Mouse (Mus musculus) ovary, adult 18-20 months (tissue): ENCODE results near the gene Sim2.

Experiments
- DNase-seq: peaks from one replicate; pipeline ENCODE4 v3.0.0; 2022; ENCODE audit warnings: low spot score, mixed read lengths

Sim2 gene

DNA sequence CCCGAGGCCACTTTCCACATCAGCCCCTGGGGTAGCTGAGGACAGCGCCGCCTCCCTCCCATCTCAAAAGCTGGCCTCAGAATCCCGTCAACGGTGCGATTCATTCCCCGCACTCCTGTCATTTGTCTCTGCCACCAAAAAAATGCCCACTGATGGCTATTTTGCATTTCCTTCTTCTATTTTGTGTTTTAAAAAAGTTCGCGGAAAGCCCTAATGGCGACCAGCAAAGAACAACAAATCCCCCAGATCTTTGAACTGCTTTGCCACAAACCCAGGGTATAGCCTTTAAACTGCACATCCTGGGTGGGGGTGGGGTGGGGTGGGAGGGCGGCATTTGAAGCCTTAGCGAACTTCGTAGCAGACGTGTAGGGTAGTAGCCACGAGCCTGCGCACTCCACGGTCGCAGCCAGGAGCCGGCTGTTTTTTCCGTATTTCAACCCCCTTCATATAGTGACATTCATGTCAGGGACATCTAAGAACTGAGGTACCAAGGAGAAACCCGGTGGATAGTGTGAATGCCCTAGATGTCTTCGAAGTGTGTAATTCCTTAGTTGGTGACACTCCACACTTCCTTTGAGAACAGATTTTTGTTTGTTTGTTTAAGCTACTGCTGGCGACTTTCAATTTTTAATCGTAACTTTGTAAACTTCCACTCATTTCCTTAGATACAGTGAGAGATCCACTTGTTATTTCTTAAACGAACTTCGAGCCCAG lies 10.5 kb downstream of the Sim2 start:
- DNase-seq, result no peak

DNA sequence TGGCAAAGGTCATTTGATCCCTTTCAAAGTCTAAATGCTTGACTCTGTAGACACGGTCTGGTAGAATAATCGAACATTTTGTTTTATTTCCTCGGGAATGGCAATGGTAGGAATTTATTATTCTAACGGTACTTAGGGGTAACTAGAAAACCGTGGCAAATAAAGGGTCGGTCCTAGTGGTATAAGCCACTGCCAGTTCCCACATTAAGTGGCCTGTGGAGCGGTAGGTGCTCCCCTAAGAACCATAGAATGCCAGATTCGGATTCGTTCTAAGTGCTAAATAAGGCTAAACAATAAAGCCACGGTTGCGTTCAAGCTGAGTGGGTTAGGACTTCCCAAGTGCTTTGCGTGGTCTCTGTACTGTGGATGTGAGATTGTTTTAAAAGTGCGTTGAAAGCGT lies 11.7 kb downstream of the Sim2 start:
- DNase-seq, result no peak

DNA sequence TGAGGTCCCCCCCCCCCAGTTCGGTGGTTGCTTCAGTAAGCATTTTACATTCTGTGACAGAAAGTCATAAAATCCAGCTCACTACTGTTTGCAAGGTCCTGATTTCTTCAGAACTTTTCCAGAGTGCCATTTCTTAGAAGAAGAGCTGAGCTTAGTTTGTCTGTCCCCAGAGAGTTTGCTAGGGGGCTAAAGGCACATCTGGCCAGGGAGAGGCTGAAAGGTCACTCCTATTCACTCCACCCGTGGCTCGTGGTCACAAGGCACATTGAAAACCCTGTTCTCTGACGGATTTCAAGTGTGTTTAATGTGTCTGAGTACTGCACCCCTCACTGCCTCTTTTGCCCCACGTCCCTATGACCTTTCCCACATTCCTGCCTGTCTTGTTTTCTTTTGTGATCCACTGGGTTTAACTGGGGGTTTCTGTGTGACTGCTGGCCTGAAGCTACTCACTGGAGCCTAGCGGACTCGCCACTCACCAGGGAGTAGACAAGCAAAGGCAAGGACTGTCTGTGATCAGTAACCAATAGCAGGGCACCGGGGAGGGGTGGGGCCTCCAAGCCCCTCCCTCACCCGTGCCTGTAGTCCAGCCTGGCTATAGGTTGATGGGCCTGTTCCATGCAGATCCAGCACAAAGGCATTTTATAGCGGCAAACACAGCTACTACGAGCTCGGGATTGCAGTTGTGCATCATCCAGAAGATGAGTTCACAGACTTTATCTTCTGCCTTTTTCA lies 13.2 kb downstream of the Sim2 start:
- no peak for DNase-seq

DNA sequence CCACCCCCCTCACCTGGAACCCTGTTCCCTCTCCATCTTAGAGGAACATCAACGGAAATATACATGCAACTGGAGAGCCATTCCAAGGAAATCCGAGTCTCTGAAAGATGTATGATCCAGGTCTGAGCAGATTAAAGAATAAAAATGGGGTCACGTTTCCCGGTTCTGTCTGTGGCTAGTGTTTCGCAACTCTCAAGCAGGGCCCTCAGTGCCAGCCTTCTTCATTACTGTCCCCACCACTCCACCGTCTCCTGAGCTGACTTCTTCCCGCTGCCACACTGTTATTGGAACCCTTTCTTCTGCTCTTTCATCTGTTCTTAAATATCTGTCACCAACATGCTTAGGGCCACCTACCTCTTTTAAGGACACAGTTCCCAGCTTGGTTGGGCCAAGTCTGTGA lies 28.4 kb downstream of the Sim2 start:
- DNase-seq, result no peak

DNA sequence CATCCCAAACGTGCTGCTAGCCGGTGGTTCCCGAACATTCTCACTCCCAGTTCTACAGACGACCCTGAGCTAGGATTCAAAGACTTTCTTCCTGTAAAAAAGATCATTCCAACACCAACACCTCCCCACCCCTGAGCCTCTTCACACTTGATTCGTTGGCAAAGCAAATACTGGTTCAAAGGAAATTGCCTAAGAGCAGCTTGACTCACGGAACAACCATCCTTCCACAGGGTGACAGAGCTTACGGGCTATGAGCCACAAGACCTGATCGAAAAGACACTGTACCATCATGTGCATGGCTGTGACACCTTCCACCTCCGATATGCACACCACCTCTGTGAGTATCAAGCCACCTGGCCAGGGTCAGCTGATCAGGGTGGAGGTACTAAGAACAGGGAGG lies 30.0 kb downstream of the Sim2 start:
- DNase-seq, result no peak

DNA sequence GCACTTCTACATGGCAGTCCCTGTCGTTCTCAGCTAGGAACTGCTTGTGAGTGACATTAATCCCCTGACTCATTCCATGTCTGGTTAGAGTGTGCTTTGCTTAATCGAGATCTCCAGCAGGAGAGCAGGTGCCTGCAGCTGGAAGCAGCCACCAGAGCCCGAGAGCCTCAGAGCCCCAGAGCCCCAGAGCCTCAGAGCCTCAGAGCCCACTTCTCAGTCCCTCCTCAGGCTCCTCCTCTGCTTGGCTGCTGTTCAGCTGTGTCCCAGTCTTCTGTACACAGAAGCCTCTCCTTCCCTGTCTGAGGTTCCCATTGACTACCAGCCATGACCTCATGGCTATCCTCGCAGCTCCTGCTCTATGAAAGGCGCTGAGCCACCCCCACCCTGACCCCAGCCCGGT lies 32.6 kb downstream of the Sim2 start:
- DNase-seq, result no peak

DNA sequence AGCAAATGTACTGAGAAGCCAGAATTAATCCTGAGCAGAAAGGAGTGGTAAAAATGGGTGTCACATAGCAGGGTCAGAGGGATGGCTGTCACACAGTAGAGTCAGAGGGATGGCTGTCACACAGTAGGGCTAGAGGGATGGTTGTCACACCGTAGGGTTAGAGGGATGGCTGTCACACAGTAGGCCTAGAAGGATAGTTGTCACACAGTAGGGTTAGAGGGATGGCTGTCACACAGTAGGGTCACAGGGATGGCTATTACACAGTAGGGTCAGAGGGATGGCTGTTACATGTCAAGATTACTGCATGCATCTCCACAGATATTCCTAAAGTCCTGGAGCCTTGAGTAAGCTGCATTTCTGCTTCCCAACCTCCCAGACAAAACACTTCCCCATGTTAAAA lies 33.7 kb downstream of the Sim2 start:
- DNase-seq, result no peak

DNA sequence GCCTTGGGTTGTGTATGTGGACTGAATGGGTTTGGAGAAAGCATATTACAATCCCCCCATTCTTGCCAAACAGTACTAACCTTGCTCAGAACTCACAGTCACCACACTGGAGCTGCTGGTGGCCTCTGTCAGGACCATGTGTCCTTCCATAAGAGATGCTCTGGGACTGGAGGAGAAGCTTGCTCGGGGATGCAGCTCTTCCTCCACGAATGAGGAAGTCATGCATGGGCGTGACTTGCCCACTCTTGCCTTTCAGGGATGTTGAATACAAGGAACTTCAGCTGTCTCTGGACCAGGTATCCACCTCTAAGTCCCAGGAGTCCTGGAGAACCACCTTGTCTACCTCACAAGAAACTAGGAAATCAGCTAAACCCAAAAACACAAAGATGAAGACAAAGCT lies 37.6 kb downstream of the Sim2 start:
- no peak for DNase-seq

DNA sequence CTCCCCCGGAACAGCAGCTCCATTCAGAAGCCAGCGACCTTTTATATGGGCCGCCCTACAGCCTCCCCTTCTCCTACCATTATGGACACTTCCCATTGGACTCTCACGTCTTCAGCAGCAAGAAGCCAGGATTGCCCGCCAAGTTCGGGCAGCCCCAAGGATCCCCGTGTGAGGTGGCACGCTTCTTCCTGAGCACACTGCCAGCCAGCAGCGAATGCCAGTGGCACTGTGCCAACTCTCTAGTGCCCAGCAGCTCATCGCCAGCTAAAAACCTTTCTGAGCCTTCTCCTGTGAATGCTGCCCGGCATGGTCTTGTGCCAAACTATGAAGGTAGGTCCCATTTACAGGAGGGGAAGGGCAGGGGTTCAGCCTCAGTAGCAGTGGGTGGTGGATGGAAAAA lies 38.5 kb downstream of the Sim2 start:
- DNase-seq, result no peak

DNA sequence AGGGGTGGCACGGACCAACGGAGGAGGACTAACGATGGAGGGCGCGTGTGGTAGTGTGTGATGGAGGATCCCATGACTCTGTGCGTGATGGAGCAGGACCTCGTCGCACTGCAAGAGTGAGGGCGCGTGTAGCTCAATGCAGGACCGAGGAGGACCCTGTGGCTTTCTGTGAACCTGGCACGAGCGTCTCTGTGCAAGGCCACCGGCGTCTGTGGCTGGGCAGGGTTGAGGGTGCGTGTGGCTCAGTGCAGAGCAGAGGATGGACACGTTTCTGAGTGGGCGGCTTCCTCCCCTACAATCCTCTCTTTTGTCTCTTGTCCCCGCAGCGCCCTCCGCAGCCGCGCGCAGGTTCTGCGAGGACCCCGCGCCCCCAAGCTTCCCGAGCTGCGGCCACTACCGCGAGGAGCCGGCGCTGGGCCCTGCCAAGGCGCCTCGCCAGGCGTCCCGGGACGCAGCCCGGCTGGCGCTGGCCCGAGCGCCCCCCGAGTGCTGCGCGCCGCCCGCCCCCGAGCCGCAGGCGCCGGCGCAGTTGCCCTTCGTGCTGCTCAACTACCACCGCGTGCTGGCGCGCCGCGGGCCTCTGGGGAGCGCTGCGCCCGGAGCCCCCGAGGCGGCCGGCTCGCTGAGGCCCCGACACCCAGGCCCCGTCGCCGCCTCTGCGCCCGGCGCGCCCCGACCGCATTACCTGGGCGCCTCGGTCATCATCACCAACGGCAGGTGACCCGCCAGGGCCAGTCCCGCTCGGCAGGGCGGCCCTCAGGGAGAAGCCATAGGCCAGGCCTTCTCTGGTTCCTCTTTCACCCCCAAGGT lies 40.6 kb downstream of the Sim2 start:
- no peak for DNase-seq

DNA sequence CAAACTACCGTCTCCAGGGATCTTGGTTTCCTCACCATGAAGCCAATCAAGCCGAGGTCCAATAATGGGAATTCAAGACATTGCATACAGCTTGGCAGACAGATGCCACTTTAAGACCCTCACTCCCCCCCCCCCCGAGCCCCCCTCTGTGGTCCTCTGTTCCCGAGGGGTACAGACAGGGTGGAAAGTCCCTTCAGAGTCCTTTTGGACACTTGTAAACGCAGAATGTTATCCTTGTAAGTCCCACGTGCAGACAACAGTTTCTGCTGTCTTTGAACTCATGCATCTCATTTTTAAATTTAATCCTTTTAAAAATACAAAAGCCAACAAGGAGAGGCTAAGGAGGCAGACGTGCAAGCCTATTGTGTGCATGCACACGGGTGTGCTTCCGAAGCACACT lies 41.5 kb downstream of the Sim2 start:
- DNase-seq, result no peak

DNA sequence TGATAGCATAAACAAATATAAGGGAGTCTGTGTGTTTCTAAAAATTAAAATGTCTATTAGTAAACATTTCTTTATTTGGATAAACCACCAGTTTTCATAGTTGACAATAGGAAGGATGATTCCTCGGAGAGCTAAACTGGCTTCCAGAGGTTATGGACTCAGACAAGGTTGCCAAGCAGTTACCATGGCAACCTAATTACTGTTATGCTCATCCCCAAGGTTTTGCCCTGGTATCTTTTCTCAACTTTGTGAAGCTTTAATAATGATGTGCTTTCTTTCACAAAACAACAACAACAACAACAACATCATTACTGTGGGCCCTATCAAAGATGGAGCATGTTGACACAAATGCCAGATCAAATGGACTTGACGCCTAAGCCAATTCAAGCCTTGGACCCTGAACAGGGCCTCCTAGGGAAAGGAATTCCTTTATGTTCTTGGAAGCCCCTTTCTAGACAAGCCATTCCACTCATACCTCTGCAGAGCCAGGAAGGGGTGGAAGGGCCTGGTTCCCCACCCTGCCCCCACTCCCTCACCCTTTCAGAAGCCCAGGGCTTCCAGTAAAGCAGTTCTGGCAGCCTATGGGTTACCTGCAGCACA lies 43.6 kb downstream of the Sim2 start:
- no peak for DNase-seq

DNA sequence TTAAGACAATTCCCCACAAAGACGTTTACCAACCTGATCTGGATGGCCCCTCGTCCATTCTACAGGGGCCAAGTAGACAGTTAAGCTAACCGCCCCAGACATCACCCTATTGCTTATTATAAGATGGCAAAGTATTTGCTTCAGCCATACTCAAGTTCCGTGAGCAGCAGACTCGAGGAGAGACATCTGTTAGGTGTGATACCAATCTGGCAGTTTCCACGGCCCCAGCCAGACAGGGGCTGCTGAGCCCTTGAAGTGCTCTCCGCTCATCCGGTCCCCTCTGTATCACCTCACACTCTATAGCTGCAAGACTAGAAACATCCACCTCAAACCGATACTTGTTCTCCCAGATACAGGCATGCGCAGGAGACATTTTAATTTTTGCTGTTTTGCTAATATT lies 49.5 kb downstream of the Sim2 start:
- DNase-seq, result no peak

DNA sequence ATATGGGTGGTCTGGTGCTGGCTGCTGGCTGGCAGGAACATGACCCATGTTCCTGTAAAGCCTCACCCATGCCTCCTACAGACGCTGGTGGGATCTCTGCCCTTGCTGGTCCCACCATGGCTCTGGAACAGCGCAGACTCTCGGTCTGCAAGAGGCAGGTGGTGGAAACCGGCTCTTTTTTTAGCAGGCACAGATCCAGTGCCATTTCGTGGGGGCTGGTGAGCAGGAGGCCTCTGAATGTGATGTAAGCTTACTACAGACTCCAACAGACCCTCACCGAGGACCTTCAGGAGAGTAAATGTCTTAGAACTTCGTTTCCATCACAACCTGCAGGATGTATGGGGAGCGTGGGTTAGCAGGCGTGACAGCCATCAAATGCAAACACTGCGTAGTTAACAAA lies 56.0 kb downstream of the Sim2 start:
- no peak for DNase-seq

DNA sequence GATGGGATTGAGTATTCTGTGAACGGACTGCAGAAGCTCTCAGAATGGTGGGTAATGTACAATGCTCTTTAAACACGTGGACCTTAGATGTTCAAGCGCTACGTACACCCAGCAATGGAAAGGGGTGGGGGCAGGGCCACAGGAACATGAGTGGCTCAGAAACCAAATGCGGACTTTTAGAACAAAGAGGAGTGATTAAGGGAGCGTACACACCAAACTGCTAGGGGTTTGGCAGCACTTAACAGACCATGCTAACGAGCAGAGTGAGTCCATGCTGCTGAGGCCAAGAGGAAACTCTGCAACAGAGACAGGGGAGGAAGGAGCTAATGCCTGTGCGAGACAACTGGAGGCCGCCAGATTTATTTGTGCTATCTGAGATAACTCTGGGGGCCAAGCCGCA lies 58.6 kb downstream of the Sim2 start:
- DNase-seq, result no peak

DNA sequence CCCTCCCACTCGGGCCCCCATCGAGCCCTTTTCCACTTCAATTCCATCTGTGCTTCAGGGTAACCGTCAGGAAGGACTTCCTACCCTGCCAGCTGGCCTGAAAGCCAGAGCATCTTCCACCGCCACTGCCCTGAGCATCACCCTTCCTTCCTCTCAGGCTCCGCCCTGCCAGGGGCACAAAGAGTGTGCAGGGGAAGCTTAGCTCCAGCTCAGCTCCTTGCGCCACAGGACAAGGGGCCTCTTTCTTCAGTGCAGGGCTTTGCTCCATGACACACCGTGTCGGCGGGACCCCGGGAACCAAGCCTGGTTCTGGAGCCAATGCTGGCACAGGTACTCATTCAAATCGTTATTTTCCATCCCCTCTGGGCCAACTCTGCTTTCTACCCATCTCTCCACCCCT lies 63.4 kb downstream of the Sim2 start:
- DNase-seq, result no peak

DNA sequence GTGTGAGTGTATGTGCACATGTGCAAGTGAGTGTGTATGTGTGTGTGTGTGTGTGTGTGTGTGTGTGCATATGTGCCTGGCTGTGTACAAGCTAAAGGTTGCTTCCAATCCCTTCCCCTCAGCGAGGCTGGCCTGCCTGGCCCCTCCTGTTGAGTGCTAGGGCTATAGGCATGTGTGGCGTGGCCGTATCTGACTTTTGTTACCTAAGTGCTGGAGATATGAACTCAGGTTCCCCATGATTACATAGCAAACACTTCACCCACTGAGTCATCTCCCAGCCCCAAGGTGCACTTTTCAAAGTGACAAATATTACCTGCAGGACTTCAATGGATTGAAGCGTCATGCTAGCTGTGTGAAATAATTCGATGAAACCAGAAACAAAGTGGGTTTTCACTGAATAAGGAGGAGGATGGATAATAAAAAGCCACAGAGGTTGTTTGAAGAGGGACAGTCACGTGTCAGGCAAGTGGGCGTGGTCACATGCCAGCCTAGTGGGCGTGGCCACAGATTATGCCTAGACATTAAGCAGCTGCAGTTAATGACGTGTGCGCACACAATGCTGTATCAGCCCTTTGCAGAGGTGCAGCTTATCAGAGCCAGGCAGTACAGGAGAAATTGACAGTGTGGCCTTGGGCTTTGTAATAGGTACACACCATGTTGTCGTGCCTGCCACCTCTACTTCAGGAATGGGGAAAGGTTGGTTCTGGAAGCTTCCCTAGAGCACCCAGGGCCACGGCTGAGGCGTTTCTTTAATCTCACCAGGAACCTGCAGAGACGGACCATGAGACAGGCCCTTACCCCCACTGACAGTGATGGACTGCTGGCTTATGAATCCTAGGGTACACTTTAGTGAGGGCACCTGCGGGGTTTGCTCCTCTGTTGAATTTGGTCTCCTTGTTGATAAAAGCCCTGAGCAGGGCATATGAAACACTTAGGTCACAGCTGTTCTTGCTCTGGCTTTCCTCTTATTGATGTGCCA lies 65.7 kb downstream of the Sim2 start:
- no peak for DNase-seq

DNA sequence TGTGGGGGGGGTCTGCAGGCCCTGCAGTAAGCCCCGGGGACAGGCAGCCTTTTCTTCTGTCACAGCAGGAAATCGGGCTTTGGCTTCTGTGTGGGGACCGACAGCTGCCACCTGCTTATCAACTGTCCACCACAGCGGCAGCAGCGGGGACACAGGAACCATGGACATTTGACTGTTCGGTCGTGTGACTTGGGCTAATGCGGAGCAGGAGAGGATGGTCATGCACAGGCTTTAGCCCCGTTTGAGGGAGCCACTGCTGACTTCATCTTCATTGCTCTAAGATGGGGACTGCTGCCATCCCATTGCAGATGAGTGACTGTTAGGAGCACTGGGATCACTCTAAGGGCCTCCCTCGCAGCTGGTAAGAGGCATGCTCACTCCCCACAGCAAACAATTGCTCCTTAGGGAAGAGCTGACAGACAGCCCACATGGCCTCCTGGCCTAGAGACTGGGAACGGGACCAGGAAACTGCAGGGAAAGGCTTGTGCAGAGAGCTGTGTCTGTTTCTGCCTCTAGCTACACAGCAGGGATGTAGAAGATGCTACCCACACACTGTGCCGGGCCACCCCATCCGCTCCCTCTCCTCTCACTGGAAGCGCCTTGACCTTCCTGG lies 70.4 kb downstream of the Sim2 start:
- no peak for DNase-seq

DNA sequence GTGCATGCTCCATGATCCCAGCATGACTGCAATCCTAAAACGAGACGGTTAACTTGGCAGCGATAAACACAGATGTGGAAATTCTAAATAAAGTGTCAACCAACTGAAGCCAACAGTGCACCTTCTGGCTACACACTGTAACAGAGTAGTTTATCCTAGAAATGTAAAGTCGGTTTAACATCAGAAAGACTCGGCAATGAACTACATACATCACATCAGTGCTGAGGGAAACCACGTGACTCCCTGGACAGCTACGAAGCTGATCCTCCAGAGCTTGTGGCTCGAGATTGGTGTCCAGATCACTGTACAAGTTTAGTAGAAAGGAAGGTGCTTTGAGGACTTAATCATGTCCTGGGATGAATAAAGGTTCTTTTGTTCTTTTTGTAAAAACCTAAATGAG lies 73.1 kb downstream of the Sim2 start:
- DNase-seq, result no peak

DNA sequence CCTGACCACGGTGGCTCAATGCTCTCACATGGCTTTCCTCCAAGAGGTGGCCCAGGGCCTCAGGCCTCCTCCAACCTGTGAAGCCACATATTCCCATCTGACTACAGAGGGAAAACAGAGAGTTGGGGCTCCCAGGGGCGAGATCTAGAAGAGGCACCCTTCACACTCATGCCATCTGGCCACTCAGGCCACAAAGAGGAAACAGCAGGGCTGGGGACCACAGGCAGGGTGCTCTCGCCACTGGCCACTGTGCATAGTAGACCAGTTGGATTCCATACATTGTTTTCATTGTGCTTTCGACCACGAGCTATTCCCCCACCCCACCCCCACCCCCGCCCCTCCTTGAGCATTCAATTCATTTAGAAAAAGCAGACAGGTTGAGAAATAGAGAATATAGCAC lies 77.3 kb downstream of the Sim2 start:
- no peak for DNase-seq

DNA sequence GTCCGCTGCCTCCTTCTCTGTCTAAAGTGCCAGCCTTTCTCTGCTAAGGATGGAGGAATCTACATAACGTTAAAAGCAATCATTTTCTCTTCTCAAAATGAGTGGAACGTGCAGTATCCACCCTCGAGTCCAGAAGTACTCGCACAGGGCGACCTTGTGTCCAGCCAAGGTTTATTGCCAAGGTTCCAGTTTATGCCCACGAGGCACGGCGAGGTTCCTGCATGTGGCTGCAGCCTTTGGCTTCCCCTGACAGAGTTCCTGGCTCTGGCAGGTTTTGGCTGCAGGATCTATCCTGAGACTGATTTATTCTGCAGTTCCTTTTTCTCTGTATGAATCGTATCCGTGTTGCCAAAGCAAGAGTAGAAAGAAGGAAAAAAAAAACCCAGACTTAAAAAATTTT lies 78.3 kb downstream of the Sim2 start:
- DNase-seq, result peak; percentile 23
